In the genomic region with DNA sequence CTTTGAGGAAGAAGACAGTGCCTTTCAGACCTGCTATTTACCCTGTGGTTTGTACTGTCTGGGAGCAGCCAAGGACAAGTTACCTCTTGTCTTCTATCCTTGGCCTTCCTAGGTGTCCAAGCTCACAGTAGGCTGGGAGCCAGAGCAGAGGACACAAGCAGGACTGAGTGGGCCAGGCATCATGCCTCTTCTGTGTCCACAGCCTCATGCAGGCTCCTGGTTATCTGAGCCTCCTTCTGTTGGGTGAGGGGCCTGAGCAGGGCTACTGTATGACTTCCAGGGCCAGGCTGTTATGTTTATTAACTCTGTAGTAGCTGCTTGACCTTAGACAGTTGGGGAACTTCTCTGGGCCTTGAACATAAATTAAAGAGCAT, we compare ENCODE assay signal across 11 mouse cellular contexts.
DNase-seq lines count a peak whose midpoint lies in the region; ATAC-seq and TF ChIP-seq lines count a peak whose summit lies in the region.
"Had no signal": no experiment of that assay in that cellular context is flagged by ENCODE, and none has a peak within 500 bp of the region (broad histone marks: within the 10 kb centered on the region; RNA-seq: fewer than 3 reads in every experiment).

No protein-coding gene starts in this region.

- TF ChIP-seq POLR2A in liver, adult 2 months (IDR thresholded peaks at IDR 0.05; ENCODE audit: extremely low read depth, insufficient read depth, low read length) = no peak

- no peak for DNase-seq in heart, postnatal 25 days (ENCODE audit: low spot score)
- DNase-seq in liver, adult 2 months (ENCODE audit: extremely low read depth, low read depth, low spot score) = no peak
- DNase-seq in spleen, postnatal 4 days (ENCODE audit: low spot score in 2 of 2) = no peak
- DNase-seq: cerebellum, adult 18-20 months; kidney, postnatal 10 days had no signal

- H3K4me1 ChIP-seq in heart, embryonic 12.5 days (replicated peaks) = peaks cover 85% of the 10 kb centered on the region
- peaks cover 90% of the 10 kb centered on the region for H3K4me1 ChIP-seq in megakaryocyte, embryonic 14.5 days
- H3K4me1 ChIP-seq in liver, adult 2 months (ENCODE audit: control insufficient read depth, insufficient read depth, low read length) = peaks cover 51% of the 10 kb centered on the region
- H3K4me1 ChIP-seq in stomach, embryonic 16.5 days (ENCODE audit: control insufficient read depth, insufficient read depth, low read length) = peaks cover 33% of the 10 kb centered on the region

- ATAC-seq in heart, embryonic 12.5 days (ENCODE audit: insufficient number of reproducible peaks, low FRiP score) = no peak
- ATAC-seq in megakaryocyte, adult 5-6 weeks (ENCODE audit: poor library complexity, severe bottlenecking) = no peak
- ATAC-seq in stomach, embryonic 16.5 days (ENCODE audit: insufficient read depth, low FRiP score) = no peak
- no peak for ATAC-seq in erythroid progenitor cell, adult 5-6 weeks (replicated peaks; ENCODE audit: low FRiP score, poor library complexity, severe bottlenecking)

- peaks cover 11% of the 10 kb centered on the region; the same call in 1 of the 2 replicates for H3K79me2 ChIP-seq in liver, adult 2 months (ENCODE audit: control insufficient read depth, insufficient read depth, low read length)

- peaks cover 37% of the 10 kb centered on the region for H3K36me3 ChIP-seq in heart, embryonic 12.5 days
- H3K36me3 ChIP-seq in megakaryocyte, embryonic 14.5 days (replicated peaks; ENCODE audit: low read length) = peaks cover 77% of the 10 kb centered on the region
- H3K36me3 ChIP-seq in liver, adult 2 months (ENCODE audit: control insufficient read depth, insufficient read depth, low read length) = no peaks in the 10 kb centered on the region
- H3K36me3 ChIP-seq in stomach, embryonic 16.5 days (ENCODE audit: control insufficient read depth, insufficient read depth, low read length) = peaks cover 16% of the 10 kb centered on the region; the same call in 1 of the 2 replicates

- intact Hi-C loops in heart, postnatal 25 days (cut with DNase I) = no loop called here

- H3K4me2 ChIP-seq in heart, embryonic 12.5 days = 0 out of 2 replicates have a peak overlapping the region, but pooled peaks have one; percentile 17
- no peak overlapping the region for H3K4me2 ChIP-seq in stomach, embryonic 16.5 days (ENCODE audit: low read depth, low read length)
- H3K4me2 ChIP-seq: embryonic facial prominence, embryonic 12.5 days had no signal

- H3K27ac ChIP-seq in heart, embryonic 12.5 days (ENCODE audit: poor library complexity, severe bottlenecking) = peak overlapping the region; percentile 74; the same call in 1 of the 2 replicates
- H3K27ac ChIP-seq in liver, adult 2 months (replicated peaks; ENCODE audit: insufficient read depth, low read depth, low read length) = peak overlapping the region; percentile 2; the same call in 1 of the 2 replicates
- H3K27ac ChIP-seq in stomach, embryonic 16.5 days (ENCODE audit: low read length) = 0 out of 2 replicates have a peak overlapping the region, but pooled peaks have one; percentile 37
- H3K27ac ChIP-seq: embryonic facial prominence, embryonic 12.5 days had no signal

- no peaks in the 10 kb centered on the region for H3K27me3 ChIP-seq in heart, embryonic 12.5 days (replicated peaks)
- H3K27me3 ChIP-seq in megakaryocyte, embryonic 14.5 days (replicated peaks) = peaks cover 5% of the 10 kb centered on the region
- no peaks in the 10 kb centered on the region for H3K27me3 ChIP-seq in liver, adult 2 months (ENCODE audit: control insufficient read depth, insufficient read depth, low read length)
- no peaks in the 10 kb centered on the region for H3K27me3 ChIP-seq in stomach, embryonic 16.5 days (ENCODE audit: control insufficient read depth, insufficient read depth, low read length)
- H3K27me3 ChIP-seq: embryonic facial prominence, embryonic 12.5 days had no signal

- TF ChIP-seq CTCF in liver, adult 2 months (IDR thresholded peaks at IDR 0.05; ENCODE audit: low read depth, low read length) = no peak

- H3K9me3 ChIP-seq in heart, embryonic 12.5 days (replicated peaks) = no peaks in the 10 kb centered on the region
- H3K9me3 ChIP-seq in megakaryocyte, embryonic 14.5 days = no peaks in the 10 kb centered on the region
- no peaks in the 10 kb centered on the region for H3K9me3 ChIP-seq in stomach, embryonic 16.5 days (replicated peaks; ENCODE audit: control insufficient read depth, low read length)
- H3K9me3 ChIP-seq: embryonic facial prominence, embryonic 12.5 days had no signal

- H3K4me3 ChIP-seq in heart, embryonic 12.5 days = no peak overlapping the region
- H3K4me3 ChIP-seq in megakaryocyte, embryonic 14.5 days (replicated peaks) = peak overlapping the region; percentile 80
- H3K4me3 ChIP-seq in liver, adult 2 months (ENCODE audit: insufficient read depth, low read depth, low read length) = no peak overlapping the region
- no peak overlapping the region for H3K4me3 ChIP-seq in stomach, embryonic 16.5 days (replicated peaks; ENCODE audit: low read length)
- H3K4me3 ChIP-seq: embryonic facial prominence, embryonic 12.5 days had no signal

- H3K9ac ChIP-seq in heart, embryonic 12.5 days = peak overlapping the region; percentile 34; the same call in 1 of the 2 replicates
- no peak overlapping the region for H3K9ac ChIP-seq in liver, adult 2 months (ENCODE audit: low read depth, low read length)
- no peak overlapping the region; the same call in 1 of the 2 replicates for H3K9ac ChIP-seq in stomach, embryonic 16.5 days (ENCODE audit: low read length)
- H3K9ac ChIP-seq: embryonic facial prominence, embryonic 12.5 days had no signal

Comparison
In these comparisons a context has a peak if more than half of its experiments do, and no peak if none do; other contexts are left out.
1. H3K27ac ChIP-seq: peak in every context shown above with its lines; median percentile 74 in heart, embryonic 12.5 days; 37 in stomach, embryonic 16.5 days; 2 in liver, adult 2 months.